Mouse (Mus musculus): Measurements from ENCODE around the gene Scgn.
A peak's percentile ranks its signal among the peaks of the same experiment; 100 is the strongest.

The Scgn gene

GRCm38 (mm10) chr13:23934211-23934520 is 56.8 kb downstream of the Scgn start, which contains the start of gene Hist1h2aa:
Gene Hist1h2aa, plus strand, starts transcription at chr13:23934462.
- DNase-seq: no peak

- no peak for DNase-seq
Measured at GRCm38 (mm10) chr13:23933421-23934210, 57.4 kb downstream of the Scgn start, which contains the start of gene Hist1h2ba. Gene Hist1h2ba, minus strand, starts transcription at chr13:23934156.

- DNase-seq: no peak
Measured at GRCm38 (mm10) chr13:23930904-23931303, 60.1 kb downstream of the Scgn start.

- no peak for DNase-seq
Measured at GRCm38 (mm10) chr13:23930461-23930860, 60.6 kb downstream of the Scgn start.

- DNase-seq: no peak
Measured at GRCm38 (mm10) chr13:23928637-23929036, 62.4 kb downstream of the Scgn start.

DNA sequence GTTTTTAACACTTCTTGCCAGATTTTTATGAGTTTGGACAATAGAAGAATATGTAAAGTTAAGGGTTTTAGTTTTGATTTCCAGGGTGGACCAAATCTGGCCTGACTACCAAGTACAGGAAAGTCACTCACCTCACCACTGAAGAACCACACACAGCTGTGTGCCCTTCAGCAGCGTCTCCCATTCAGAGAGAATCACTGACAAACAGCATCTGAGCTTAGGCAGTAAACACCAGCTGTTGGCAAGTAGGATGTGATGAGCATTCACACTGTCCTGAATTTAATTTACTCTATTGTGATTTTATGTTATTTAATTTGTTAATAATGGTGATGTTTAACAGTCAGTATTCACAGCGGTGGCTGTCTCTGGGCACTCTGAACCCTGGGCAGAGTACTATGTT is 65.2 kb downstream of the Scgn start:
- DNase-seq: no peak

GRCm38 (mm10) chr13:23917674-23918073 is 73.3 kb downstream of the Scgn start:
- DNase-seq: peak; percentile 15

- DNase-seq: no peak
Measured at GRCm38 (mm10) chr13:23916132-23916531, 74.9 kb downstream of the Scgn start.

GRCm38 (mm10) chr13:23914376-23915167 is 76.4 kb downstream of the Scgn start, which contains the start of gene Slc17a4:
Gene Slc17a4, minus strand, starts transcription at chr13:23915009.
- DNase-seq: peak; percentile 23

DNA sequence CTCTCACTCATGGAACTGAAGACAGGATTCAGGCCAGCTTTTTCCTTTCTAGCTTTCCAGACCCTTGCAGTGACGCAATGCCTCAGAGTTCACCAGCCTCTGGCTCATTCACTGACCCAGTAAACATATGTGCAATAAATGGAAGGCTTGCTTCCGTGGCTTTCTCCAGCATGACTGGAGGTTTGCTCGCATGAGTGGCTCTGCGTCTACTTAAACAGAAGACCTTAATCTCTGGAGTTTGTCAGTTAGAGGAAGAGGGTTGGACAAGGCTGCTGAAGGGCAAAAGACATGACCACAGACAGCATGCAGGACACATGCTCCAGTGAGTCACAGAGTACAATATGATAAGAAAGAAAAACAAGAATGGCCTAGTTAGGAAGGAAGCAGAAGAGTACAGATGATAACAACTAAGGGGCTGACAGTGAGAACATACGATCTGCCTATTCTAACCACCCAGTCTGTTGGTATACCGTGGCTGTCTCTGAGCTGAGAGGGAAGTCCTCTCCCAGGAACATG is 77.2 kb downstream of the Scgn start:
- DNase-seq: peak; percentile 21

DNA sequence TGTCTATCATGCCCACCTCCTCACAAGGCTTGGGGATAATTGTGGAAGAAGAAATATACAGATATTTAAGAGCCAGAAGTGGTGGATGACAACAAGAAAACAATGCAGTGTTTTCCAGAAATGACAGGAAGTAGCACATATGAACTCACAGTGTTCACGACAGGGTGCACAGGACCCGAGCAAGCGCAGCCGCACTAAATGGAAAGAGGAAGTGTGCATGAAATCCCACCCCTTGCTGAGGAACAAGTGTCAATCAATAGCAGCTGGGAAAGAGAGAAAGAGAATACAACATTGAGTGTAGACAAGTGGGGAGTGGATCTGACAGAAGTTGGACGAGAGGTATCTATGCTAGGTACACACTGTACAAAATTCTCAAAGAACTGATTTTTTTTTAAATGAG is 79.7 kb downstream of the Scgn start:
- no peak for DNase-seq

DNA sequence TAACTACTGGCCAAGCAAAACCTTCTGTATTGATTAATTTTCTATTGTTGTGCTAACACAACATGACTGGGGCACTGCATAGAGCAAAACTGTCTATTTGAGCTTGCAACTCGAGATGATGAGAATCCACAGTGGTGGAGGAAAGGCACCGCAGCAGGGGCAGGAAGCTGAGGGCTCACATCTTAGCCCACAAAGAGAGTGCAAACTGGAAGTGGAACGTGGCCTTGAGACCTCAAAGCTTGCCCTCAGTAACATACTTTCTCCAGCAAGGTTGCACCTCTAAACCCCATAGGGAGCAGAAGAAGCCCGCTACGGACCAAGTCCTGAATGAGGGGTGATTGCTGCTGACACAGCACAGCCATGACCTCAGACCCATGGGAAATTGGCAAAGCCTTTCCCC is 80.9 kb downstream of the Scgn start:
- no peak for DNase-seq

- DNase-seq: no peak
Measured at GRCm38 (mm10) chr13:23906906-23907305, 84.1 kb downstream of the Scgn start.

Data from kidney, adult 11 months (tissue).